Mouse (Mus musculus): Measurements from ENCODE around the gene Kif6. TPM values are rescaled to one million over a fixed set of nuclear protein-coding genes. Genes with fewer than 3 reads are reported as not detected.
A peak's percentile ranks its signal among the peaks of the same experiment; 100 is the strongest.

Kif6 gene
- polyA plus RNA-seq, 1 experiment from 2014 or later, result 3.3 TPM

DNA sequence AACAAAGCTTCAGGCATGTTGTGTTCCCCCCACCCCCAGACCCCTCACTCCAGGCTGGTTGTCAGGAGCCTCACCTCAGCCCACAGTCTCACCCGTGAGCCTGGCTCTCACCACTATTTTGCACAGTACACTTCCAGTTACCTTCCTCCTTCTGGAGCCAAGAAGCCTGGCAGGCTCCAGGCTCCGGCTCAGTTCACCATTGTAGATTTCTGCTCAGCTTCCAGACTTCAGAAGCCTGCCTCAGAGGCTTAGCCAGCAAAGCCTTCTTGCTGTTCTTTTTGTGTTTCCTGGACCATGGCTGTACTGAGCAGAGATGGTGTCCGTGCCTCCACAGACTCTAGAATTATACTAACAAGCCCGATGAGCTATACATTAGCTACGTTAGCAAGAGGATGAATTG lies 248.7 kb downstream of the Kif6 start:
- H3K4me2 ChIP-seq (ENCODE audit: low read length), result no peak overlapping the region
- WGBS, result 18% methylated on average over 5 of the region's 5 CpGs
- no peaks in the 10 kb centered on the region for H3K9me3 ChIP-seq (ENCODE audit: control insufficient read depth, low read length)
- no peak overlapping the region for H3K4me3 ChIP-seq (replicated peaks; ENCODE audit: low read length)
- H3K4me1 ChIP-seq (replicated peaks; ENCODE audit: control insufficient read depth, insufficient read depth, low read length), result peaks cover 30% of the 10 kb centered on the region
- no peaks in the 10 kb centered on the region for H3K36me3 ChIP-seq (ENCODE audit: control insufficient read depth, insufficient read depth)
- no peak overlapping the region; the same call in 1 of the 2 replicates for H3K9ac ChIP-seq (replicated peaks; ENCODE audit: low read depth, low read length)
- no peak for ATAC-seq
- peak overlapping the region; percentile 70 for H3K27ac ChIP-seq (ENCODE audit: low read length)
- no peaks in the 10 kb centered on the region for H3K27me3 ChIP-seq (replicated peaks; ENCODE audit: control insufficient read depth, insufficient read depth, low read length)

DNA sequence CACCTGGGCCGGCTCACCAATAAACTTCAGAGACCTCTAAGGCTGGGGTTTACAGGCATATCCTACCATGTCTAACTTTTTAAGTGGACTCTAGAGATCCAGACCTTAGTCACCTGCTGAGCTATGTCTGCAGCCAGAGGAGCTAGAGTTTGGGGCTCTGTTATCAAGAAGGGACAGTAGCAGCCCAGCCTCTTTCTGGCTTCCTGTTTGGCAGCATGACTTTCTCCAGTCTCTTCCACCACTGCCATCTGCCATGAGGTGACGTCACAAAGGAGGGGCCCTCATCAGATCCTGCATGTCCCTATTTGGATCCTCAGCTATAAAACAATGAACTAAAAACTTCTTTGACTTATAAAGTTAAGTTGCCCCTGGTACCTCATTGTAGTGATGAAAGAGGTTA lies 250.7 kb downstream of the Kif6 start:
- Histone ChIP-seq H3K36me3 (ENCODE audit: control insufficient read depth, insufficient read depth) (no peaks in the 10 kb centered on the region), H3K4me1 (replicated peaks; ENCODE audit: control insufficient read depth, insufficient read depth, low read length) (peaks cover 30% of the 10 kb centered on the region), H3K9ac (replicated peaks; ENCODE audit: low read depth, low read length) (no peak overlapping the region), H3K9me3 (ENCODE audit: control insufficient read depth, low read length) (no peaks in the 10 kb centered on the region), H3K27me3 (replicated peaks; ENCODE audit: control insufficient read depth, insufficient read depth, low read length) (no peaks in the 10 kb centered on the region), H3K27ac (ENCODE audit: low read length) (no peak overlapping the region), H3K4me3 (replicated peaks; ENCODE audit: low read length) (no peak overlapping the region), H3K4me2 (ENCODE audit: low read length) (no peak overlapping the region)
- WGBS, result 74% methylated on average over 2 of the region's 2 CpGs
- ATAC-seq, result no peak

DNA sequence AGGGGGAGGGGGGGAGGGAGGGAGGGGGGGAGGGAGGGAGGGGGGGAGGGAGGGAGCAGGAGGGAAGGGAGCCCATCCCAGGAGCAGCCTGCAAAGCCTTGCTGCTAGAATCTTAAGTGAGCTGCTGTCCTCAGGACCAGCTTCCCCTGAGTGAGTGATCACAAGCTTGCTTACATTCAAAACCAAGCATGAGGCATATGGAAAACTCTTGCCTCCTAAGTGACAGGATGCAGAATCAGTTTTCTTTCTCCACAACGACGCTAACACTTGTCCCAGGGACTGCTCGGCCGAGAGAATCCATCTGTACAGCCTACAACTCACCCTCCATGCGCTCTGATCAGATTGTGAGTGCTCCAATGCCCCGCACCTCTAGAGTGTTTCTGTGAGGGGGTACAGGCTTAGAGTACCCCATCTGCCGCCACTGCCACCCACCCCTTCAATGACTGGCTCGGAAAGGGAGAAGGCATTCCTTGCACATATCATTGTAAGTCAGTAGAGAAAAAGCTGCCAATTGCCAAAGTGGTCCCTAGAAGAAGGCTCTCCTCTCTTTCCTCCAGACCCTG lies 251.8 kb downstream of the Kif6 start:
- H3K27me3 ChIP-seq (replicated peaks; ENCODE audit: control insufficient read depth, insufficient read depth, low read length), result no peaks in the 10 kb centered on the region
- no peak overlapping the region for H3K9ac ChIP-seq (replicated peaks; ENCODE audit: low read depth, low read length)
- no peaks in the 10 kb centered on the region for H3K36me3 ChIP-seq (ENCODE audit: control insufficient read depth, insufficient read depth)
- H3K4me2 ChIP-seq (ENCODE audit: low read length), result peak overlapping the region; percentile 16; the same call in 1 of the 2 replicates
- H3K4me3 ChIP-seq (replicated peaks; ENCODE audit: low read length), result no peak overlapping the region
- 30% methylated on average over 8 of the region's 8 CpGs for WGBS
- no peaks in the 10 kb centered on the region for H3K9me3 ChIP-seq (ENCODE audit: control insufficient read depth, low read length)
- peak; percentile 57 for ATAC-seq
- H3K4me1 ChIP-seq (replicated peaks; ENCODE audit: control insufficient read depth, insufficient read depth, low read length), result peaks cover 30% of the 10 kb centered on the region
- H3K27ac ChIP-seq (ENCODE audit: low read length), result peak overlapping the region; percentile 90

DNA sequence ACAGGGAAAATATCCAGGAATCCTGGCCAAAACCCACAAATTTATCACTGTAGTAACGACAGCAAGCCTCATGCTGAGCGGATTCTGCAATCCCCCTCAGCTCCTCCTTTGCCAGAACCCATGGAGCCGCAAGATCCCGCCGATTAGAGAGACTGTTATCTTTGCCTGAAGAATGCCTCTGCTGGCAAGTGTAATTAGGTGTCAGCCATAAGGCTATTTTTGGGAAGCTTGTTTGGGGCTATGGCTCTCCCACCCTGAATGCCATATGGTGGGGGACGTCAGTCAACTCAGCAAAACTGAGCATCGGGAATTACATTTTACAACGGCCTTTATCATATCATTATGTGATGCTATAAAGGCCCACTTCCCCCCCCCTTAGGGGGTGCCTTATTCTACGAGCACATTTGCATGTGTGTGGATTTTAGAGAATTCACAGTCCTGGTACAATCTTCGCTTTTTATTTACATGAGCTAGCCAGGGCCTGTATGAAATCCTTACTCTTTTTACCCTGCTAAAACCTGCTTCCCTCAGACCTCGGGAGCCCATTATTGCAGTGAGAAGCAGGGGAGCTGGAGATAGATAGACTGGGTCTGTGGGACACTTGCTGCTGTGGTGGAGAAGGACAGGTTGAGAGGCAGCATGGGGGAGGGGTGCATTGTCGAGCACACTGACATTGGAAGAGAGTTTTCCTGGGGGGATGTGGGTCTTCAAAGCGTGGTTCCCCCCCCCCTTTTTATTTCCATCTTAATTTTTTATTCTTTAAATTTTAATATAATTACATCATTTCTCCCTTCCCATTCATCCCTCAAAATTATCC lies 252.6 kb downstream of the Kif6 start:
- Histone ChIP-seq H3K27ac (ENCODE audit: low read length) (peak overlapping the region; percentile 90), H3K27me3 (replicated peaks; ENCODE audit: control insufficient read depth, insufficient read depth, low read length) (no peaks in the 10 kb centered on the region), H3K36me3 (ENCODE audit: control insufficient read depth, insufficient read depth) (no peaks in the 10 kb centered on the region), H3K4me3 (replicated peaks; ENCODE audit: low read length) (no peak overlapping the region), H3K4me2 (ENCODE audit: low read length) (peak overlapping the region; percentile 16; the same call in 1 of the 2 replicates), H3K9ac (replicated peaks; ENCODE audit: low read depth, low read length) (no peak overlapping the region), H3K9me3 (ENCODE audit: control insufficient read depth, low read length) (no peaks in the 10 kb centered on the region), H3K4me1 (replicated peaks; ENCODE audit: control insufficient read depth, insufficient read depth, low read length) (peaks cover 30% of the 10 kb centered on the region)
- ATAC-seq, result peak; percentile 83
- WGBS, result 9% methylated on average over 13 of the region's 13 CpGs

DNA sequence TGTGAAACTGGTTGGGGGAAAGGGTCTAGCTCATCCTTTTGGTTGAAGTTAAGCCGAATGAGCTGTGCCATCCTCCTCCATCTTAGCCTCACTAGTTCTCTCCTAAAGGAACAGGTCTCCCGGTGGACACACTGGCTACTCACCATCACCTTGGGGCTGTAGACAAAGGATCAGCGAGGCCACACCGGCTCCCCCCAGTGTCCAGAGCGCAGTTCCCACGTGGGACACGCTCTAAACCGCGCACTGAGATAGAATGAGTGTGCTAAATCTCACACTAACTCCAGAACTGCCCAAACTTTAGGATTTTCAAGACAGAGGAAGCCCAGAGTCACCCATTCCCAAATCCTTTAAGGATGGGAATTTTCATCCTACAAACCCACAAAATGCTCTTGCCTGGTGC lies 254.3 kb downstream of the Kif6 start:
- no peak overlapping the region for H3K4me2 ChIP-seq (ENCODE audit: low read length)
- no peak overlapping the region for H3K4me3 ChIP-seq (replicated peaks; ENCODE audit: low read length)
- H3K9me3 ChIP-seq (ENCODE audit: control insufficient read depth, low read length), result no peaks in the 10 kb centered on the region
- no peaks in the 10 kb centered on the region for H3K36me3 ChIP-seq (ENCODE audit: control insufficient read depth, insufficient read depth)
- H3K4me1 ChIP-seq (replicated peaks; ENCODE audit: control insufficient read depth, insufficient read depth, low read length), result peaks cover 18% of the 10 kb centered on the region
- WGBS, result 87% methylated on average over 9 of the region's 9 CpGs
- no peak for ATAC-seq
- H3K27ac ChIP-seq (ENCODE audit: low read length), result no peak overlapping the region
- H3K9ac ChIP-seq (replicated peaks; ENCODE audit: low read depth, low read length), result no peak overlapping the region
- no peaks in the 10 kb centered on the region for H3K27me3 ChIP-seq (replicated peaks; ENCODE audit: control insufficient read depth, insufficient read depth, low read length)

DNA sequence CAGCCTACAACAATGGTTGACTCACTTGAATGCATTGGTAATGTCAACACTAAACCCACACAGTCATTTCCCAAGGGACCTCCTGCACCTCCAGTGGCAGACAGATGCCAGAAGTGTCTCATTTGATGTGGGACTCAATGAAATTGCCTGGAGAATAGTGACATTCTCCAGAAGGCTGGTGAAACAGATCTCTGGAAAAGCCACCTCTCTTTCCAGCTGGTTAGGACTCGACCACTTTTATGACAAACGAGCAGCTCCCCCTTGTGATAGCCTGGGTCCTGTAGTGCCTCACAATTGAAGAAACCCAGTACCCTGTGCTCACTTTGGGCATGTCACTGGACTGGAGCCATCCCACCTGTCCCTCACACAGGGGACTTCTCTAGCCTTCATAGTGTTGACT lies 257.4 kb downstream of the Kif6 start:
- Histone ChIP-seq H3K4me2 (ENCODE audit: low read length) (no peak overlapping the region), H3K9ac (replicated peaks; ENCODE audit: low read depth, low read length) (no peak overlapping the region), H3K4me3 (replicated peaks; ENCODE audit: low read length) (no peak overlapping the region), H3K27me3 (replicated peaks; ENCODE audit: control insufficient read depth, insufficient read depth, low read length) (no peaks in the 10 kb centered on the region), H3K36me3 (ENCODE audit: control insufficient read depth, insufficient read depth) (no peaks in the 10 kb centered on the region), H3K27ac (ENCODE audit: low read length) (no peak overlapping the region), H3K9me3 (ENCODE audit: control insufficient read depth, low read length) (no peaks in the 10 kb centered on the region), H3K4me1 (replicated peaks; ENCODE audit: control insufficient read depth, insufficient read depth, low read length) (peaks cover 23% of the 10 kb centered on the region)
- no peak for ATAC-seq
- WGBS, result 38% methylated on average over 2 of the region's 2 CpGs

DNA sequence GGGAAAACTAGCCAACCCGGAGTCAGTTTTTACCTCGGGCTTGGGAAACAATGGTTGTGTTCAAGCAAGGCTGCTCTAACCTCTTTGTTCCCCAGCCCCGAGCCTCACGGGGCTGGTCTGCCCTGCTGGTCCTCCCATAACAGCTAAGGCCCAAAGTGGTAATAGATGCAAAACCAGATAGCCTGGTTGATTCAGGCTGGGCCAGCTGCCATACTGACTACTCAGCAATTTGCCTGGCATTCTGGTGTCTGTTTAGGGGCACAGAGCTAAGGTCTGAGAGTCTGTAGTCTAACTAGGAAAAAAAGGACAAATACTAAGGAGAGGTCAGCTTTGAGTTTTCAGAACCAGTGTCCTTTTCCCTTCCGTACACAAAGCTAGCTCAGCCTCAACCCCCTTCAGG lies 259.8 kb downstream of the Kif6 start:
- Histone ChIP-seq H3K4me2 (ENCODE audit: low read length) (no peak overlapping the region), H3K9ac (replicated peaks; ENCODE audit: low read depth, low read length) (no peak overlapping the region), H3K27me3 (replicated peaks; ENCODE audit: control insufficient read depth, insufficient read depth, low read length) (no peaks in the 10 kb centered on the region), H3K4me1 (replicated peaks; ENCODE audit: control insufficient read depth, insufficient read depth, low read length) (peaks cover 14% of the 10 kb centered on the region), H3K9me3 (ENCODE audit: control insufficient read depth, low read length) (no peaks in the 10 kb centered on the region), H3K4me3 (replicated peaks; ENCODE audit: low read length) (no peak overlapping the region), H3K27ac (ENCODE audit: low read length) (no peak overlapping the region), H3K36me3 (ENCODE audit: control insufficient read depth, insufficient read depth) (no peaks in the 10 kb centered on the region)
- 64% methylated on average over 5 of the region's 5 CpGs for WGBS
- ATAC-seq, result no peak

DNA sequence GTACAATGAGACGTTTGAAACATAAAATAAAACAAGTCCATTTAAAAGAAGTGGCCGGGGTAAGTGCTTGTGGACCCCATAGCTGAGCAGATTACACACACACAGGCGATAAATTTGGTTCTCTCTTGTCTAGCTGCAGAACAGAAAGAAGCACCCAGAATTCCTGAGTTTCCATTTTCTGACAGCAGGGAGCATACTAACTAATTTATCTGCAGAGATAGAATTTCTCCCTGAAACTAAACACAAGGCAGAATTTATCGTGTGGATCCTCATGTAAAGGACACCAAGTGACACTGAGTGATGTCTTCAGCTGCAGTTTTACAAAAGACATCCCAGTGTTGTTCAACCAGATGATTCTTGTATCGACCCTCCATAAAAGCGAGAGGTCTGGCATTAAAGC lies 260.5 kb downstream of the Kif6 start:
- Histone ChIP-seq H3K9me3 (ENCODE audit: control insufficient read depth, low read length) (no peaks in the 10 kb centered on the region), H3K9ac (replicated peaks; ENCODE audit: low read depth, low read length) (0 out of 2 replicates have a peak overlapping the region, but pooled peaks have one; percentile 9), H3K4me3 (replicated peaks; ENCODE audit: low read length) (no peak overlapping the region), H3K4me1 (replicated peaks; ENCODE audit: control insufficient read depth, insufficient read depth, low read length) (peaks cover 14% of the 10 kb centered on the region), H3K4me2 (ENCODE audit: low read length) (no peak overlapping the region), H3K36me3 (ENCODE audit: control insufficient read depth, insufficient read depth) (no peaks in the 10 kb centered on the region), H3K27ac (ENCODE audit: low read length) (0 out of 2 replicates have a peak overlapping the region, but pooled peaks have one; percentile 23), H3K27me3 (replicated peaks; ENCODE audit: control insufficient read depth, insufficient read depth, low read length) (no peaks in the 10 kb centered on the region)
- 55% methylated on average over 6 of the region's 6 CpGs for WGBS
- no peak for ATAC-seq

DNA sequence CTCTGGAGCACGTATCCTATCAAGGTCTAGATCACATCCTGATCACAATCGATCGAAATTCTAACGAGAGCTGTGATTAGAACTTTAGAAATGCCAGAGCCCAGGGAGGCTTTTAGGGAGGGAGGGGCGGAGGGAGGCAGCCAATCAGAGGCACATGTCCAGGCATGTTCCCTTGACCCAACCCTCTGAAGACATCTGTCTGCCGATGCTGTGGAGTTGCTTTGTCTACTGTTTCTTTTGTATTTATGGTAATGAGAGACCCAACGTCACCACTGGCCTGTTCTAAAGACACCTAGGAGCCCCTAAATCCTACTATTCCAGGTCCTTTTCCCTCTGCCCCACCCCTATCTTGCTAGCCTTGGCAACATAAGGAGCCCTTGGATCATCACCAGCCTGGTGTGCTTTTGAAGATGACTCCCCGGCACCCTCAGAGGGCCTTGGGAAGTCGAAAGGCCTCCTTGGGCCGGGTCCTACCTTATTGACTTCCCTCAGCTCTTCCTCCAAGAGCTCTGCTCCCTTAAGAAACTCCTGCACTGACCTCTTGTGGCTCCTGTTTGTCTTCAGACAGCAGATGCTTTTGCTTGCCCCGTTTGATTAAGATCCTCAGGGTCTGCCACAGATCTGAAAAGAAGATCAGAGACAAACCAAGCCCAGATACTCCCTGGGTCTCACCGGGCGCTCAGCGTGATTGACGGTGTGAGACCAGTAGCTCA lies 261.2 kb downstream of the Kif6 start:
- 49% methylated on average over 15 of the region's 15 CpGs for whole genome bisulfite sequencing
- Histone ChIP-seq H3K36me3 (ENCODE audit: control insufficient read depth, insufficient read depth) (no peaks in the 10 kb centered on the region), H3K27me3 (replicated peaks; ENCODE audit: control insufficient read depth, insufficient read depth, low read length) (no peaks in the 10 kb centered on the region), H3K4me1 (replicated peaks; ENCODE audit: control insufficient read depth, insufficient read depth, low read length) (peaks cover 14% of the 10 kb centered on the region), H3K4me3 (replicated peaks; ENCODE audit: low read length) (no peak overlapping the region), H3K9ac (replicated peaks; ENCODE audit: low read depth, low read length) (no peak overlapping the region), H3K27ac (ENCODE audit: low read length) (no peak overlapping the region), H3K9me3 (ENCODE audit: control insufficient read depth, low read length) (no peaks in the 10 kb centered on the region), H3K4me2 (ENCODE audit: low read length) (no peak overlapping the region)
- ATAC-seq, result no peak
